Mouse (Mus musculus): Measurements from ENCODE around the gene Rassf5.
"Not testable (repeated sequence)": the region's sequence is repeated elsewhere in the genome, so short reads cannot be mapped to it uniquely, and the experiment has no call there.

The Rassf5 gene

GRCm38 (mm10) chr1:131181642-131182527 is 63.2 kb downstream of the Rassf5 start:
- peak; percentile 68 to 80 for DNase-seq (ENCODE audit: low spot score in 2 of 2)

- no peak for DNase-seq (ENCODE audit: low spot score in 2 of 2)
These were observed 64.7 kb downstream of the Rassf5 start for GRCm38 (mm10) chr1:131180386-131180785.

- DNase-seq (ENCODE audit: low spot score in 2 of 2): no peak
These were observed 67.0 kb downstream of the Rassf5 start for GRCm38 (mm10) chr1:131178083-131178482.

GRCm38 (mm10) chr1:131177249-131177648 is 67.8 kb downstream of the Rassf5 start:
- DNase-seq (ENCODE audit: low spot score in 2 of 2): no peak

GRCm38 (mm10) chr1:131175819-131176218 is 69.2 kb downstream of the Rassf5 start:
- DNase-seq (ENCODE audit: low spot score in 2 of 2): no peak

GRCm38 (mm10) chr1:131175189-131175588 is 69.9 kb downstream of the Rassf5 start:
- no peak for DNase-seq (ENCODE audit: low spot score in 2 of 2)

- DNase-seq (ENCODE audit: low spot score in 2 of 2): no peak
These were observed 70.7 kb downstream of the Rassf5 start for GRCm38 (mm10) chr1:131174299-131174861.

GRCm38 (mm10) chr1:131173809-131174208 is 71.2 kb downstream of the Rassf5 start:
- no peak for DNase-seq (ENCODE audit: low spot score in 2 of 2)

- DNase-seq (ENCODE audit: low spot score in 2 of 2): no peak
These were observed 72.1 kb downstream of the Rassf5 start for GRCm38 (mm10) chr1:131173001-131173400.

GRCm38 (mm10) chr1:131167612-131168011 is 77.4 kb downstream of the Rassf5 start:
- DNase-seq (ENCODE audit: low spot score in 2 of 2): no peak

- DNase-seq (ENCODE audit: low spot score in 2 of 2): no peak
These were observed 80.6 kb downstream of the Rassf5 start for GRCm38 (mm10) chr1:131164427-131164826.

GRCm38 (mm10) chr1:131161091-131161490 is 84.0 kb downstream of the Rassf5 start:
- no peak for DNase-seq (ENCODE audit: low spot score in 2 of 2)

- DNase-seq (ENCODE audit: low spot score in 2 of 2): not testable (repeated sequence)
These were observed 85.3 kb downstream of the Rassf5 start for GRCm38 (mm10) chr1:131159573-131160327.

- DNase-seq (ENCODE audit: low spot score in 2 of 2): peak in 1 of 2 experiments; percentile 29
These were observed 89.6 kb downstream of the Rassf5 start for GRCm38 (mm10) chr1:131155456-131155855.

- peak; percentile 84 to 87 for DNase-seq (ENCODE audit: low spot score in 2 of 2)
These were observed 91.9 kb downstream of the Rassf5 start, which contains the start of gene Eif2d for GRCm38 (mm10) chr1:131153018-131153629. Gene Eif2d (plus strand): TSS chr1:131153181.

GRCm38 (mm10) chr1:131149496-131149895 is 95.6 kb downstream of the Rassf5 start:
- no peak for DNase-seq (ENCODE audit: low spot score in 2 of 2)

GRCm38 (mm10) chr1:131146181-131146614 is 98.9 kb downstream of the Rassf5 start:
- no peak for DNase-seq (ENCODE audit: low spot score in 2 of 2)

- not testable (repeated sequence) for DNase-seq (ENCODE audit: low spot score in 2 of 2)
These were observed 99.8 kb downstream of the Rassf5 start for GRCm38 (mm10) chr1:131145222-131145621.

- no peak for DNase-seq (ENCODE audit: low spot score in 2 of 2)
These were observed 102.6 kb downstream of the Rassf5 start for GRCm38 (mm10) chr1:131142472-131142871.

- DNase-seq (ENCODE audit: low spot score in 2 of 2): no peak
These were observed 103.6 kb downstream of the Rassf5 start for GRCm38 (mm10) chr1:131141449-131141848.
